Mouse (Mus musculus): ENCODE measurements around the gene Gsta2. TPM values are rescaled to one million over a fixed set of nuclear protein-coding genes. Genes with fewer than 3 reads are reported as not detected.
"Not testable (repeated sequence)": the region's sequence is repeated elsewhere in the genome, so short reads cannot be mapped to it uniquely, and the experiment has no call there.

Gsta2 gene
- polyA plus RNA-seq, 1 experiment from 2014 or later = not detected

- Histone ChIP-seq H3K9ac (no peak overlapping the region), H3K9me3 (no peaks in the 10 kb centered on the region), H3K4me1 (no peaks in the 10 kb centered on the region), H3K27me3 (replicated peaks) (no peaks in the 10 kb centered on the region), H3K27ac (replicated peaks) (no peak overlapping the region), H3K4me3 (no peak overlapping the region), H3K4me2 (no peak overlapping the region), H3K36me3 (no peaks in the 10 kb centered on the region)
- WGBS = 60% methylated on average over 13 of the region's 13 CpGs
- ATAC-seq (ENCODE audit: extremely low read depth, insufficient number of reproducible peaks, low FRiP score, low TSS enrichment) = no peak
These were observed 10.4 kb upstream of the Gsta2 start for GRCm38 (mm10) chr9:78365850-78366544.

- no peak overlapping the region for H3K27ac ChIP-seq (replicated peaks)
- H3K9me3 ChIP-seq = no peaks in the 10 kb centered on the region
- no peaks in the 10 kb centered on the region for H3K27me3 ChIP-seq (replicated peaks)
- H3K9ac ChIP-seq = no peak overlapping the region
- H3K4me1 ChIP-seq = no peaks in the 10 kb centered on the region
- no peak overlapping the region for H3K4me3 ChIP-seq
- WGBS = 80% methylated on average over 6 of the region's 6 CpGs
- H3K4me2 ChIP-seq = no peak overlapping the region
- H3K36me3 ChIP-seq = no peaks in the 10 kb centered on the region
- no peak for ATAC-seq (ENCODE audit: extremely low read depth, insufficient number of reproducible peaks, low FRiP score, low TSS enrichment)
These were observed 9.1 kb upstream of the Gsta2 start for GRCm38 (mm10) chr9:78364701-78365100.

DNA sequence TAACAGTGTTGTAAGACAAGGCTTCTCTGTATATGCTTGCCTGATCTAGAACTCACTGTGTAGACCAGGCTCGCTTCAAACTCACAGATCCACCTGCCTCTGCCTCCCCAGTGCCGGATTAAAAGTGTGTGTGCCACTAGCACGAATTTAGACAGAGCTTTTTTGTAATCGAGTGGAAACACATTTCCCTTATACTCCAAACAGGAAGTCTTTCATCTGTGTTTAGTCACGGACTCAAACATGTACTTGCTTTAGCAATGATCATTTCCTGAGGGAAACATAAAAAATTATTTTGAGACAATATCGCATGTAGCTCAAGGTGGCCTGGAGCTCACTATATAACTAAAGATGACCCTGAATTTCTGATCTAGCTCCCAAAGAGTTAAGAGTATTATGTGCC, 7.8 kb upstream of the Gsta2 start:
- H3K9ac ChIP-seq = no peak overlapping the region
- no peak overlapping the region for H3K27ac ChIP-seq (replicated peaks)
- no peaks in the 10 kb centered on the region for H3K36me3 ChIP-seq
- no peak overlapping the region for H3K4me3 ChIP-seq
- no peak for ATAC-seq (ENCODE audit: extremely low read depth, insufficient number of reproducible peaks, low FRiP score, low TSS enrichment)
- H3K4me1 ChIP-seq = no peaks in the 10 kb centered on the region
- H3K27me3 ChIP-seq (replicated peaks) = no peaks in the 10 kb centered on the region
- no peak overlapping the region for H3K4me2 ChIP-seq
- WGBS = 64% methylated on average over 6 of the region's 6 CpGs
- H3K9me3 ChIP-seq = no peaks in the 10 kb centered on the region

- no peak overlapping the region for H3K4me2 ChIP-seq
- no peak overlapping the region for H3K9ac ChIP-seq
- H3K4me3 ChIP-seq = no peak overlapping the region
- 34% methylated on average over 2 of the region's 2 CpGs for WGBS
- H3K9me3 ChIP-seq = no peaks in the 10 kb centered on the region
- no peak for ATAC-seq (ENCODE audit: extremely low read depth, insufficient number of reproducible peaks, low FRiP score, low TSS enrichment)
- no peaks in the 10 kb centered on the region for H3K27me3 ChIP-seq (replicated peaks)
- no peaks in the 10 kb centered on the region for H3K36me3 ChIP-seq
- H3K27ac ChIP-seq (replicated peaks) = no peak overlapping the region
- no peaks in the 10 kb centered on the region for H3K4me1 ChIP-seq
These were observed 4.9 kb upstream of the Gsta2 start for GRCm38 (mm10) chr9:78360484-78360872.

DNA sequence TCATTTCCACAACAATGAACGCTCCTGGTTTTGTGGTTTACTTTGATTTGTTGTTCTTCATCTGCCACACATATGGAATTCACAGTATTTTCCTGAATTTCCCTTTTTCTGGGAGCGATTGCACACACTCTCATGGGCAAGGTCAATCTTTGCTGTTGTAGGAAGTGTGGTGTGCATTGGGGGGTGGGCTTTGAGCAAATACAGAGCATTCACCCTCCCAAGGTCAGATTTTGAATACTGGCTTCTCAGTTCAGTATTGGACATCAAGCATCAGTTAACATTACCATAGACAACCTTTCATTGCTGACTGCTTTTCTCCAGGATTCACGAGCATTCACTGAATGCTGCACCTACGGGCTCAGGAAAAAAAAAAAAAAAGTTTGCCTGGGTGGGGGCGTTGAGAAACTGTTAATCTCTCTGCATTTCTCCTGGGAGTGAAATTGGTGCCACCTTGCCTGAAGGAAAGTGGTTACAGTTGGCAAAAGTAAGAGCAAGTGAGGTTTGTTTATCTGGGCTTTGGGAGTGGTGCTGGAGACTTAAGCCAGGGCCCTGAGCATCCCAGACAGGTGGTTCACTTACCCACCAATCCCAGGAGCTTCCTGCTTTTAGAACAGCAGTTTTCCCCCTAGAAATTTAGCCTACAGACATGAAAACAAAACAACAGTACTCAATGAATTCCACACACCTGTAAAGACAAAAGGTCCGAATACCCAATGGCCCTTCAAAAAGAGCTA, 4.3 kb upstream of the Gsta2 start:
- Histone ChIP-seq H3K36me3 (no peaks in the 10 kb centered on the region), H3K27me3 (replicated peaks) (no peaks in the 10 kb centered on the region), H3K9me3 (no peaks in the 10 kb centered on the region), H3K4me3 (no peak overlapping the region), H3K4me1 (no peaks in the 10 kb centered on the region), H3K9ac (no peak overlapping the region), H3K4me2 (no peak overlapping the region), H3K27ac (replicated peaks) (no peak overlapping the region)
- no peak for ATAC-seq (ENCODE audit: extremely low read depth, insufficient number of reproducible peaks, low FRiP score, low TSS enrichment)
- WGBS = 73% methylated on average over 6 of the region's 6 CpGs

DNA sequence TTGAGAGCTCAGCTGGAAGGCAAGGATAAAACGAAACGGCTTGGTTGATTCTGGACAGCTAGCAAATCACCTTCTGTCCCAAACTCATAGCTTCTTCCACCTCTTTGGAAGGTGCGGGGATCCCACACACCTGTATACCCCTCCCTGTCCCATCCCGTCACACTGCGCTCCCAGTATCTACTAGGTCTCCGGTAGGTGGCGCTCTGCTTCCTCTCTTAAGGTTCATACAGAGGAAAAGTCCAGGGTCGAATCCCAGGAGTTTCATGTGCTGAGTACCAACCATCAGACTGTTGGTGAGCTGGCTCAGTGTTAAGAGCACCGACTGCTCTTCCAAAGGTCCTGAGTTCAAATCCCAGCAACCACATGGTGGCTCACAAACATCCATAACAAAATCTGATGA, 2.5 kb upstream of the Gsta2 start:
- H3K9me3 ChIP-seq = no peaks in the 10 kb centered on the region
- H3K9ac ChIP-seq = no peak overlapping the region
- WGBS = 12% methylated on average over 9 of the region's 9 CpGs
- H3K4me1 ChIP-seq = no peaks in the 10 kb centered on the region
- H3K4me2 ChIP-seq = no peak overlapping the region
- H3K27me3 ChIP-seq (replicated peaks) = no peaks in the 10 kb centered on the region
- H3K4me3 ChIP-seq = no peak overlapping the region
- ATAC-seq (ENCODE audit: extremely low read depth, insufficient number of reproducible peaks, low FRiP score, low TSS enrichment) = no peak
- no peaks in the 10 kb centered on the region for H3K36me3 ChIP-seq
- H3K27ac ChIP-seq (replicated peaks) = no peak overlapping the region

- no peaks in the 10 kb centered on the region for H3K4me1 ChIP-seq
- no peak overlapping the region for H3K27ac ChIP-seq (replicated peaks)
- no peak overlapping the region for H3K4me2 ChIP-seq
- no peak overlapping the region for H3K9ac ChIP-seq
- WGBS = 70% methylated on average over 11 of the region's 11 CpGs
- H3K4me3 ChIP-seq = no peak overlapping the region
- H3K27me3 ChIP-seq (replicated peaks) = no peaks in the 10 kb centered on the region
- no peaks in the 10 kb centered on the region for H3K36me3 ChIP-seq
- H3K9me3 ChIP-seq = no peaks in the 10 kb centered on the region
- no peak for ATAC-seq (ENCODE audit: extremely low read depth, insufficient number of reproducible peaks, low FRiP score, low TSS enrichment)
These were observed 666 bp downstream of the Gsta2 start for GRCm38 (mm10) chr9:78354665-78355578.

DNA sequence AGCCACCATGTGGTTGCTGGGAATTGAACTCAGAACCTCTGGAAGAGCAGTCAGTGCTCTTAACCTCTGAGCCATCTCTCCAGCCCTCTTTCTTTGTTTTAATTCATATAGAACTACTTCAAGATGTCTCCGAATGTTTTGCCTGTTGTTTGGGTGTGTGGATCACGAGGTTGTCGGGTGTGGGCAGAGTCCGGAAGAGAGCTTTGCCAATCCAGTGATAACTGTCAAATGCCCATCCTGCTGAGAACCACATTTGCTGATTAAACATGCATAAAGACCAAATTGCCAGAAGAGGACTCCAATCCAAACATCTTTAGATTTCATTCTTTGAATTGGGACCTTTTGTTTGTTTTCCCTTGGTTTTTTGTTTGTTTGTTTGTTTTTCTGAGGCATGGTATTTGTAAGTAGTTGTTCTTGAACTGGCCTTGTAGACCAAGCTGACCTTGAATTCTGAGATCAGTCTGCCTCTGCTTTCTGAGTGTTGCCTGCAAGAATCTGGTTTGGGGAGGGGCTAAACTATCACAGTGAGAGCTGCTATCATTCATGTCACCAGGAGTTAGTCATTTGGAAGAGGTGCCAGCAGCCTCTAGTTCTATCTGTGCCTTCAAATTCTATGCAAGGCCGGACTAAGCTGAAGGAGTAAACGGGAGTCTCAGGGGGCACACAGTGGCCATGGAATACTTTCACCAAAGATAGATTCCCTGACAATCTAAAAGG, 3.9 kb downstream of the Gsta2 start:
- no peak for ATAC-seq (ENCODE audit: extremely low read depth, insufficient number of reproducible peaks, low FRiP score, low TSS enrichment)
- 62% methylated on average over 6 of the region's 6 CpGs for WGBS
- no peaks in the 10 kb centered on the region for H3K27me3 ChIP-seq (replicated peaks)

GRCm38 (mm10) chr9:78350007-78350406, 5.6 kb downstream of the Gsta2 start:
- H3K27me3 ChIP-seq (replicated peaks); ATAC-seq (ENCODE audit: extremely low read depth, insufficient number of reproducible peaks, low FRiP score, low TSS enrichment); H3K36me3 ChIP-seq; H3K4me2 ChIP-seq; H3K9me3 ChIP-seq; H3K27ac ChIP-seq (replicated peaks); H3K9ac ChIP-seq; H3K4me3 ChIP-seq; H3K4me1 ChIP-seq: not testable (repeated sequence)

More for the DNA sequence above, 3.9 kb downstream of the Gsta2 start:
- no peak overlapping the region for H3K4me2 ChIP-seq
- no peaks in the 10 kb centered on the region for H3K9me3 ChIP-seq
- H3K36me3 ChIP-seq = no peaks in the 10 kb centered on the region
- H3K4me3 ChIP-seq = no peak overlapping the region
- no peaks in the 10 kb centered on the region for H3K4me1 ChIP-seq
- H3K27ac ChIP-seq (replicated peaks) = no peak overlapping the region
- H3K9ac ChIP-seq = no peak overlapping the region

DNA sequence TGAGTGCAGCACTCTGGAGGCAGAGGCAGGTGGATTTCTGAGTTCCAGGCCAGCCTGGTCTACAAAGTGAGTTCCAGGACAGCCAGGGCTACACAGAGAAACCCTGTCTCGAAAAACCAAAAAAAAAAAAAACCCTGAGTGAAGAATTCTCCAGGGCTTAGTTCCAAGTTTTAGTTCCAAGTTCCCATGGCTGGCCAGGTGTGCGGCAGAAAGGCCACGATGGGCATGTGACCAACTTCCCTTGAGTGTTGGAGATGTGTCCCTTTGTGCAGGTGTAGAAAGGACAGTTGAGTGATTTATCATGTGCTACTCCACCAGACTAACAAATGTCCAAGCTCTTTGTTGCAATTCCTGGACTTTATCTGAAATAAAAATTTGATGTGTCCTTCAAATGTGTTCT, 6.4 kb downstream of the Gsta2 start:
- not testable (repeated sequence) for H3K27me3 ChIP-seq (replicated peaks); H3K4me1 ChIP-seq; H3K4me2 ChIP-seq; H3K9ac ChIP-seq; H3K9me3 ChIP-seq; H3K4me3 ChIP-seq; H3K36me3 ChIP-seq; H3K27ac ChIP-seq (replicated peaks); ATAC-seq (ENCODE audit: extremely low read depth, insufficient number of reproducible peaks, low FRiP score, low TSS enrichment)
- 81% methylated on average over 3 of the region's 3 CpGs for WGBS

All from heart, embryonic 13.5 days (tissue).